Mouse (Mus musculus): ENCODE data around the gene Arhgap21.

- TF ChIP-seq CTCF (IDR thresholded peaks at IDR 0.05; ENCODE audit: extremely low read depth, insufficient read depth, low read length) (no peak), POLR2A (IDR thresholded peaks at IDR 0.05; ENCODE audit: extremely low read depth, insufficient read depth, low read length) (no peak)
Observed at GRCm38 (mm10) chr2:20913019-20913415, 55.7 kb downstream of the Arhgap21 start.

Measured in cortical plate, adult 2 months (tissue).